ENCODE assay signal across 8 mouse cellular contexts in the genomic region with DNA sequence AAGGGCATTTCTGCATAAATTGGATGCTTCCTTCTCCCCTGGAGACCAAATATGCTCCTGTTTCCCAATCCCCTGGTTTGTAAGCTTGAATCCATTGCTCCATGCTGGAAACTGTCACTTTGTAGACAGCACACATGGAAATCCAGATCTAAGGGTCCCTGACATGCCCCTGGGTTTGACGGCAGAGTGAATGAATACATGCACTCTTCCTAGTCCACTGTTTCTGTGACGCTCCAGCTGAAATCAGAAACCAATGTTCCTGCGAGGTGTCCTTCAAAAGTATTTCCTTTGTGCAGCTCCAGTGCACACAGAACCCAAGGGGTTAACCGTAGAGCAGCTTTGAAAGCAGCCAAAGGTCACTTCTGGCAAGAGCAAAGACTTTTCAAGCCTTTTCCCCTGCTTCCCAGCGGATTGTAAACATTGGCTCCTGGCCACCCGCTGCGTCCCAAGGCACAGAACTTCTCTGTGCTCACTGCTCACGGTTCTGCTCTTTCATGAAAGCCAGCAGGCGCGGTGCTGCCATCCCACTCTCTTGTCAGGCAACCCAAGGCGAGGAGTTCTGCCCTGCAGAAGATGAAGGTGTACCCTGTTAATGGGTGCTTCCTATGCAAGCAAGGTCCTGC.
DNase-seq lines count a peak whose midpoint lies in the region; ATAC-seq lines count a peak whose summit lies in the region.
"Not testable (repeated sequence)": the region's sequence is repeated elsewhere in the genome, so short reads cannot be mapped to it uniquely, and the experiment has no call there.

No protein-coding gene starts in this region.

- H3K4me1 ChIP-seq in hindbrain, embryonic 14.5 days (replicated peaks; ENCODE audit: control insufficient read depth, insufficient read depth, low read length); liver, embryonic 15.5 days (replicated peaks); midbrain, embryonic 13.5 days (replicated peaks): not testable (repeated sequence)

- H3K27ac ChIP-seq in hindbrain, embryonic 14.5 days; liver, embryonic 15.5 days (replicated peaks); midbrain, embryonic 13.5 days: not testable (repeated sequence)

- intact Hi-C loops in gastrocnemius, postnatal 14 days (cut with DNase I; ENCODE audit: low total_unique reads), result not testable (repeated sequence)

- peak overlapping the region; percentile 34 for H3K4me2 ChIP-seq in hindbrain, embryonic 14.5 days (replicated peaks)
- H3K4me2 ChIP-seq in liver, embryonic 15.5 days, result not testable (repeated sequence)
- H3K4me2 ChIP-seq in midbrain, embryonic 13.5 days (replicated peaks), result peak overlapping the region; percentile 37

- H3K9ac ChIP-seq in hindbrain, embryonic 14.5 days; liver, embryonic 15.5 days; midbrain, embryonic 13.5 days (replicated peaks): not testable (repeated sequence)

- DNase-seq in R1 (ENCODE audit: low read depth, low spot score), result peak; percentile 86
- peak; percentile 63 for DNase-seq in embryo, embryonic 9.5 days (ENCODE audit: extremely low spot score)
- peak; percentile 6 for DNase-seq in gastrocnemius, postnatal 14 days
- DNase-seq in hindbrain, embryonic 14.5 days (ENCODE audit: low spot score), result peak; percentile 50
- peak; percentile 64 for DNase-seq in kidney, postnatal 14 days
- peak; percentile 2 for DNase-seq in skeletal muscle tissue, adult 2 months (ENCODE audit: low read depth, low spot score)

- ATAC-seq in hindbrain, embryonic 14.5 days (ENCODE audit: low FRiP score), result peak; percentile 70; the same call in 1 of the 2 replicates
- ATAC-seq in liver, embryonic 15.5 days (ENCODE audit: insufficient read depth), result peak; percentile 71
- peak; percentile 83 for ATAC-seq in midbrain, embryonic 13.5 days

- H3K36me3 ChIP-seq in hindbrain, embryonic 14.5 days (replicated peaks; ENCODE audit: control insufficient read depth, insufficient read depth); liver, embryonic 15.5 days (replicated peaks); midbrain, embryonic 13.5 days: not testable (repeated sequence)

- not testable (repeated sequence) for H3K9me3 ChIP-seq in hindbrain, embryonic 14.5 days (ENCODE audit: control insufficient read depth, low read length); liver, embryonic 15.5 days (replicated peaks); midbrain, embryonic 13.5 days

- under 1% methylated on average over 11 of the region's 11 CpGs for WGBS in hindbrain, embryonic 14.5 days
- WGBS in liver, embryonic 15.5 days (ENCODE audit: insufficient replicate concordance), result 10% methylated on average over 11 of the region's 11 CpGs
- 1% methylated on average over 11 of the region's 11 CpGs for WGBS in midbrain, embryonic 13.5 days

- not testable (repeated sequence) for H3K27me3 ChIP-seq in hindbrain, embryonic 14.5 days (ENCODE audit: control insufficient read depth, insufficient read depth, low read length); liver, embryonic 15.5 days; midbrain, embryonic 13.5 days

- not testable (repeated sequence) for H3K4me3 ChIP-seq in hindbrain, embryonic 14.5 days (replicated peaks; ENCODE audit: low read length); liver, embryonic 15.5 days (replicated peaks)
- peak overlapping the region; percentile 9 for H3K4me3 ChIP-seq in midbrain, embryonic 13.5 days (replicated peaks)

Comparison
In these comparisons a context has a peak if more than half of its experiments do, and no peak if none do; other contexts are left out.
1. DNase-seq: peak in every context shown above with its lines; median percentile 86 in R1; 64 in kidney, postnatal 14 days; 63 in embryo, embryonic 9.5 days; 50 in hindbrain, embryonic 14.5 days; 6 in gastrocnemius, postnatal 14 days; 2 in skeletal muscle tissue, adult 2 months.